Mouse (Mus musculus) heart, embryonic 14.5 days (tissue): ENCODE measurements around the gene Auts2. TPM values are rescaled to one million over a fixed set of nuclear protein-coding genes. Genes with fewer than 3 reads are reported as not detected.

Source experiments
- ATAC-seq: fragments of 200-750 bp; cut with Nextera tagmentation; 2 replicates; pipeline ENCODE4 v1.8.0; 2017; ENCODE audit warnings: low read depth, moderate TSS enrichment; ENCODE audit not compliant: insufficient number of reproducible peaks, insufficient read depth, low FRiP score
- H3K27ac ChIP-seq, 2 experiments: fragments of 200-500 bp in 1 of 2; fragments of 300-500 bp in 1 of 2; sonication (generic) in 1 of 2; replicated peaks in 1 of 2; 2 replicates each; pipeline ENCODE4 v1.5.1; 2012 to 2014; ENCODE audit warnings: low read depth in 2 of 2, low read length in 2 of 2, control low read depth in 1 of 2, mild to moderate bottlenecking in 1 of 2, mixed read lengths in 1 of 2; ENCODE audit not compliant: control insufficient read depth in 1 of 2, insufficient read depth in 1 of 2
- H3K27me3 ChIP-seq: fragments of 300-500 bp; sonication (generic); 2 replicates; pipeline ENCODE4 v1.6.1; 2014; ENCODE audit warnings: mild to moderate bottlenecking, low read length, control low read depth; ENCODE audit not compliant: control insufficient read depth, insufficient read depth
- H3K36me3 ChIP-seq: fragments of 300-500 bp; sonication (generic); 2 replicates; pipeline ENCODE4 v1.6.1; 2014; ENCODE audit warnings: mild to moderate bottlenecking, control low read depth, low read length, mixed read lengths; ENCODE audit not compliant: control insufficient read depth, insufficient read depth
- H3K4me1 ChIP-seq, 2 experiments: fragments of 200-500 bp in 1 of 2; fragments of 300-500 bp in 1 of 2; sonication (generic) in 1 of 2; 2 replicates each; pipeline ENCODE4 v1.6.1; 2012 to 2014; ENCODE audit warnings: low read length in 2 of 2, control low read depth in 1 of 2, mixed read lengths in 1 of 2; ENCODE audit not compliant: control insufficient read depth in 2 of 2, insufficient read depth in 2 of 2
- H3K4me2 ChIP-seq: fragments of 300-500 bp; sonication (generic); 2 replicates; pipeline ENCODE4 v1.6.1; 2014; ENCODE audit warnings: mild to moderate bottlenecking, low read length
- H3K4me3 ChIP-seq, 2 experiments: fragments of 200-500 bp in 1 of 2; fragments of 300-500 bp in 1 of 2; sonication (generic) in 1 of 2; 2 replicates each; pipeline ENCODE4 v1.5.1; 2012 to 2014; ENCODE audit warnings: low read length in 2 of 2, mild to moderate bottlenecking in 2 of 2, control low read depth in 1 of 2, low read depth in 1 of 2, moderate library complexity in 1 of 2; ENCODE audit not compliant: control insufficient read depth in 1 of 2, insufficient read depth in 1 of 2
- H3K9ac ChIP-seq: fragments of 300-500 bp; sonication (generic); 2 replicates; pipeline ENCODE4 v1.6.1; 2014; ENCODE audit warnings: mild to moderate bottlenecking, low read length
- H3K9me3 ChIP-seq: fragments of 300-500 bp; sonication (generic); 2 replicates; pipeline ENCODE4 v1.6.1; 2016; ENCODE audit warnings: low read length, control low read depth; ENCODE audit not compliant: control insufficient read depth
- WGBS: fragments of 180-500 bp; shearing (Covaris S2); extraction: QIAGEN DNeasy Blood & Tissue Kit; methylation state at CpG from one replicate; pipeline ENCODE4 v1.1.7; 2014; 5-methylcytosine and 5-hydroxymethylcytosine counted together
- polyA plus RNA-seq: library from polyadenylated mRNA; unstranded; fragments of >200 nt; fragmentation: Nextera tagmentation; extraction: Ambion mirVana; gene quantifications from 2 replicates; pipeline ENCODE4 v1.2.1, GENCODE M21; 2014

Auts2 gene
- polyA plus RNA-seq, 1 experiment from 2014 or later: 18.0 TPM

DNA sequence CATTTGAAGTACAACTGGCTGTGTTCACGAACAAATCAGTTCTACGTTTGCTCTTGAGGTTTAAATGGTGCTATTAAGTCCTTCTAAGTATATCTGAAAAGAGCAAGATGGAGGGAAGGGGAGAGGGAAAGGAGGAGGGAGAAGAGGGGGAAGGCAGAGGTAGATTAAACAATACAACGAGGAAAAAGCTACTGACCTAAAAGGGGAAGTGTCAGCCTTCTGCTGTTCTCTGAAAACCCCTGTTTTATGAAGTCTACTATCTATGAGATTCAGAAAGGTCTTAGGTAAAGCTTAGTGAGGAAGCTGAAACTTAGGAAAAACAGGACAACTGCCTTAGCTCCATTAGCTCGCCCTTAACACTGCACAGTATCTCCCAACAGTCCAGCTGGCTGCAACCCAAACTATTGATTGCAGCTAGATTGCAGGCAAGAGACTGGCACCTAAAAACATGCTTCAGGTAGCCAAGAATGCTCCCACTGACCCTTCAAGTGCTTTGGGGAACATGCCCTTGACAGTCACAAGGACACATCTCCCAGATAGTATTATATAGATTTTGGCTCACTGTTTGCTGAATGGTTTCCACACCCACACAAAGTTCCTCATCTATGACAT is 157.8 kb downstream of the Auts2 start:
- Histone ChIP-seq H3K9ac (no peak overlapping the region), H3K4me3 (no peak overlapping the region), H3K27me3 (no peaks in the 10 kb centered on the region), H3K27ac (no peak overlapping the region), H3K4me1 (peaks cover 0 to 16% of the 10 kb centered on the region in 2 experiments; a peak in 2 of 4 replicates), H3K9me3 (no peaks in the 10 kb centered on the region), H3K4me2 (no peak overlapping the region), H3K36me3 (no peaks in the 10 kb centered on the region)
- no peak for ATAC-seq
- WGBS: 56% methylated on average over 4 of the region's 4 CpGs

DNA sequence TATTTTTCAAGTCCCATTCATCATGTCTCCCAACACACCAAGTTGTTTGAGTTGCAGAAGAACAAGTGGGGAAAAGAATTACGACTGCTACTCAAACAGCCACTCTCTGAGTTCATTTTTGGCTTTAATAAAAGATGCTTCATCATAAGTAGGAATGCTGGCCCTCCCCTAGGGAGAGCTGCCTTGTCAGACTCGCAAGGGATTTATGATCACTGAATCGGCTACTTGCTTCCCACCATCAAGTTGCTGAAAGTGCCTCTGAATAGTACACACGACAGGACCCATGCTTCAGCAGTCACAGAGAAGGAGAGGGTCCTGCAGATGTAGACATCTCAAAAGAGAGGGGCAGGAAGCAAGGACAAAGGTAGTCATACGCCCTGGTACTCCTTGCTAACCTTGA is 162.9 kb downstream of the Auts2 start:
- Histone ChIP-seq H3K36me3 (no peaks in the 10 kb centered on the region), H3K4me2 (no peak overlapping the region), H3K4me1 (peaks cover 2 to 19% of the 10 kb centered on the region in 2 experiments), H3K9ac (no peak overlapping the region), H3K9me3 (no peaks in the 10 kb centered on the region), H3K4me3 (no peak overlapping the region), H3K27me3 (no peaks in the 10 kb centered on the region), H3K27ac (no peak overlapping the region)
- no peak for ATAC-seq
- 68% methylated on average over 5 of the region's 5 CpGs for WGBS

DNA sequence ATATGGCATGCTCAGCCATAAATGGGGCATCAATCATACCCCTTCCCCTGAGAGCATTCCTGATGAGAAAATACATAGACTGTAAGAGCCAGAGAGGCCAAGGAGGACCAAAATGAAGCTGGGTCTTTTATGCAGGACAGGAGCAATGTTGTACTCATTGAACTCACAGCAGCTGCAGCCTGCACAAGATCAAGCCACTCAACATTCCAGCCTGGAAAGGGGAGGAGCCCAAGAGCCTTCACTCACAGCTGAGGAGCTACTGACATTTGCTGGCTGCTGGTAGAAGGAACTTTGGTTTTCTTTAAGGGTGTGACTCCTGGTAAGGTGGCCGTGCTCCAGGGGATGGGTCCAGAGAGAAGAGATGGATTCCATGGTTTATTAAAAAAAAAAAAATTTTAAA is 164.2 kb downstream of the Auts2 start:
- Histone ChIP-seq H3K4me2 (no peak overlapping the region), H3K4me1 (peaks cover 2 to 8% of the 10 kb centered on the region in 2 experiments), H3K9me3 (no peaks in the 10 kb centered on the region), H3K27ac (no peak overlapping the region), H3K36me3 (no peaks in the 10 kb centered on the region), H3K4me3 (no peak overlapping the region), H3K9ac (no peak overlapping the region), H3K27me3 (no peaks in the 10 kb centered on the region)
- no peak for ATAC-seq
- WGBS: 43% methylated on average over 1 of the region's 1 CpGs

GRCm38 (mm10) chr5:132375130-132375529 is 168.0 kb downstream of the Auts2 start:
- Histone ChIP-seq H3K4me2 (no peak overlapping the region), H3K27me3 (no peaks in the 10 kb centered on the region), H3K9me3 (no peaks in the 10 kb centered on the region), H3K4me1 (peaks cover 2 to 25% of the 10 kb centered on the region in 2 experiments), H3K27ac (no peak overlapping the region), H3K9ac (no peak overlapping the region), H3K36me3 (no peaks in the 10 kb centered on the region), H3K4me3 (no peak overlapping the region)
- WGBS: 80% methylated on average over 1 of the region's 1 CpGs
- ATAC-seq: no peak

DNA sequence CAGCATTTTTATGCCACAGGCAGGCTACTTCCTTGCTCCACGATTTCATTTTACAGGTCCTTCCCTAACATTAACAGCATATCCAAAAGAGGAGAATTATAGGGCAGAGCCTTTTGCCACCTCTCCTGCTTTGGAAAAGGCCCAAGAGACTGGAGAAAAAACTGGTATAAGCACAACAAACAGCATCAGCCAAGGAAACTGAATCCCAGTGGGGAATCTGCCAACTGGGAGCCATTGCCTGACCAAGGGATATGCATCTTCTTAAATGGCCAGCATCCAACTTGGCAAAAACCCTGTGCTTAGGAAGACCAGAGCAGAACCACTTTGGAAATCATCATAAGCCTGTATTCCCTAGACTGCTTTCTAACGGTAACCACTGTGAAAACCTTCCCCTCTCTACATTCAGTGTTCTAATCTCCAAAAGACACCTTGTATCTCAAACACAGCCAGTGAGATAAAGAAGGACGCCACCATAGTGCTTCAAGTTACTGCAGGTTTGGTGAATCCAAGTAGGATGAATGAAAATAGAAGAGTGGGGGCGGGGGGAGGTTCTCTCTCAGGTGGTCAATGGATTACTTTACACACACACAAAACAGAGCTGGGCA is 169.6 kb downstream of the Auts2 start:
- Histone ChIP-seq H3K9ac (no peak overlapping the region), H3K27me3 (no peaks in the 10 kb centered on the region), H3K4me1 (peaks cover 4 to 28% of the 10 kb centered on the region in 2 experiments), H3K36me3 (no peaks in the 10 kb centered on the region), H3K9me3 (no peaks in the 10 kb centered on the region), H3K4me2 (no peak overlapping the region), H3K4me3 (no peak overlapping the region), H3K27ac (no peak overlapping the region)
- WGBS: 62% methylated on average over 4 of the region's 4 CpGs
- no peak for ATAC-seq

DNA sequence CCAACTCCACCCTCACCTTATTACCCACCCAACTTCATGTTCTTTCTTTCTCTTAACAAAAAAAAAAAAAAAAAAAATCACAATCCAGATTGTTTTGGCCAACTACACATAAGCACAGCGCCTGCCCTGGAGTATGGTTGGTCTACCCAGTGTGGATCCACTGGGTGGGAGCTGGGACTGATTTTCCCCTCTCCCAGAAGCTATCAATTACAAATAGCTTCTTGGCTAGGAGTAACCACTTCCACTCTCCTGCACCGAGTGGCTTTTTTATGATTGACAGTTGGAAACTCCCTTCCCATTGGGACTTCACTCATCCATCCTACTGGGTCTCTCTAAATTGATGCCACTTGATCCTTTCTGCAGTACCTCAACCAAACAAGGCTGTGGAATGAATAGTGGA is 170.5 kb downstream of the Auts2 start:
- H3K36me3 ChIP-seq: no peaks in the 10 kb centered on the region
- no peak for ATAC-seq
- H3K4me2 ChIP-seq: no peak overlapping the region
- H3K27me3 ChIP-seq: no peaks in the 10 kb centered on the region
- H3K4me3 ChIP-seq: no peak overlapping the region
- H3K9ac ChIP-seq: no peak overlapping the region
- H3K9me3 ChIP-seq: no peaks in the 10 kb centered on the region
- H3K27ac ChIP-seq: no peak overlapping the region
- 55% methylated on average over 2 of the region's 2 CpGs for WGBS
- H3K4me1 ChIP-seq: peaks cover 6 to 36% of the 10 kb centered on the region in 2 experiments

DNA sequence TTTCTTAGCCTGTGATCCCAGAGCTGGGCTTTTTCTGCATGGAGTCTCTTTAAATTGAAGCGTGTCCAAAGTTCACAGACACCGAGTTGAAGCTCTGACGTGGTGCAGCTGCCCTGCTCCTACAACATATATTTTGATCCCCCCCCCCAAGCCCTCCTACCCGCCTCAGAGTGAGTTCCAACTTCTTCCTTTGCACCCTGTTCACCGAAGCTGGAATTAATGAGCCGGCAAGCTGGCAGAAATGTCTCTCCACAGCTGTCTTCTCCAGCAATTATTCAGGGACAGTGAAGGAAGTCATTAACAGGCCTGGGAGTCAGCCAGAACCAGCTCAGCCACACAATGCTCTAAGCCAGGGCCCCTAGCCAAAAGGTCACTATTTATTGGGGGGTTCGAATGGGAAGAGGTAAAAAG is 174.5 kb downstream of the Auts2 start:
- no peak for ATAC-seq
- Histone ChIP-seq H3K27ac (no peak overlapping the region), H3K9me3 (no peaks in the 10 kb centered on the region), H3K4me2 (no peak overlapping the region), H3K4me3 (no peak overlapping the region), H3K4me1 (peaks cover 6 to 44% of the 10 kb centered on the region in 2 experiments), H3K27me3 (no peaks in the 10 kb centered on the region), H3K9ac (no peak overlapping the region), H3K36me3 (no peaks in the 10 kb centered on the region)
- 39% methylated on average over 7 of the region's 7 CpGs for WGBS

GRCm38 (mm10) chr5:132361276-132361675 is 181.9 kb downstream of the Auts2 start:
- no peak for ATAC-seq
- Histone ChIP-seq H3K27me3 (no peaks in the 10 kb centered on the region), H3K27ac (peak overlapping the region in 1 of 2 experiments; percentile 20; a peak in 1 of 4 replicates), H3K4me2 (no peak overlapping the region), H3K4me3 (no peak overlapping the region), H3K36me3 (no peaks in the 10 kb centered on the region), H3K4me1 (peaks cover 12 to 30% of the 10 kb centered on the region in 2 experiments), H3K9me3 (no peaks in the 10 kb centered on the region), H3K9ac (no peak overlapping the region)
- whole genome bisulfite sequencing: 29% methylated on average over 1 of the region's 1 CpGs
